Mouse (Mus musculus) 3T3-L1 (cell line): ENCODE measurements at regions not wholly inside any gene's neighbourhood (a gene's known extent, or its start where the extent isn't known, plus 50 kb on each side); places are given as distances from the start of the nearest gene placed in this dataset.

Experiments used
- DNase-seq: peaks from one replicate; pipeline ENCODE4 v3.0.0-alpha.2; 2015; ENCODE audit warnings: low read depth, low spot score

GRCm38 (mm10) chr15:21988676-21989075 is 560.1 kb upstream of the Cdh18 start:
- no peak for DNase-seq

DNA sequence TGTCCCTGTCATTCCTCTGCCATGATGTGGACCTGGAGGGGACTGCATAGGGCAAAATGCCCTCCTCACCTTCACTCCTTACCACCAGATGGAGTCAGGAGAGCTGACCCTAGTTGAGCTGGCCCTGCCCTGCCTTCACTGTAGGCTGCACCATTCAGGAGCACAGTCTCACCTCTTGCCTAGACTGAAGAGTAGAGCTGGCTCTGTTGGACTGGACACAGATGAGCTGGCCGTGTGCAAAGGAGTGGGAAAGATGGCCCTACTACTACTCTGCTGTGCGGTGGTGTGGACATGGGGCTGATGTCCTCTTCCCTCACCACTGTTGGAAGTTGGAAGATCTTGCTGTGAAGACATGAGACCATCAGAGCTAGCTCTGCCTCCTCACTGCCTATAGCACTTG is 555.5 kb upstream of the Cdh18 start:
- DNase-seq: no peak

DNA sequence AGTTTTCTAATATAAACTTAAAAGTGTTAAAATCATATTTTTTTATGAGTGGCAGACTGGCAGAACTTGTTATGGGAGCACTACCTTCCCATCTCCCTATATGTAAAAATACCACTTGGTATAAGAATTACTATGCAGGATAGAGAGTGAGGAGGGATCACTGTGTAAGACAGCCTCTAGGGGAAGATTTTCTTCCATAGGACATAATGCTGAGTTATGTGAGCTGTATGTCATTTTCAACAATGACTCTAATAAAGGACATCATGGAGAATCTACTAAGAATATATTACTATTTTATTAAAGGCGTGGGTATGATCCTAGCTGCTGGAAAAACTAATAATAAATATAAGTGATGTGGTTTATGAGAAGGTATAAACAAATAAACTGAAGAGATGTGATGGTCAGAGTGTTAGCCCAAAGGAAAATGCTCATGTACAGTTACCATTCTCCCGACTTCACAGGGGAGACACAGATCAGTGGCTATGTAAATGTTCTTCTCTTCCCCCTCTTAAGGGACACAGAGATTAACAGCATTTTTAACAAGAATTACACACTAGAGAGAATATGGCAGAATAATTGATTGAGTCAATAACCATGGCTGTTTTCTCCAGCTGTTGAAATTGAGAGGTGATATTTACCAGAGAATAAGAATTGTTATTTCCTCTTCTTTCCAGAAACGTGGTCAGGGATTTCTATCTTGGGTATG is 553.5 kb upstream of the Cdh18 start:
- DNase-seq: no peak

DNA sequence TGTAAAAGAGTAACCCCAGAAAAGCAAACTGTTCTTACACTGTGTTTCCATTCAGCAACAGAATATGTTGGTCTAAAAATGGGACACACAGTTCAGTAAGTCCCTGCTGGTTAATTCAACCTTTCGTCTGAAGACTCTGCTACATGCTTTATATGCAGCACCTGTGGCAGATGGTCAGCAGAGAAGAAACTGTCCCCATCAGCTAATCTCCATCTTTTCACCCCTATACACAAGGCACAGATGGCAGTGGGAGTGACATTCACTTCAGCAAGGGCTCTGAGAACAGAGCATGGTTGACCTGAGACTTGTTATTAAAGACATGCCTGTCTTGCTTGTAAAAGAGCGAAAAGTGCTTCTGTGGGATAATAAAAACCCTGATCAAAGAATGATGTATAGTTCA is 528.8 kb upstream of the Cdh18 start:
- no peak for DNase-seq

GRCm38 (mm10) chr15:22030215-22030614 is 518.6 kb upstream of the Cdh18 start:
- no peak for DNase-seq

DNA sequence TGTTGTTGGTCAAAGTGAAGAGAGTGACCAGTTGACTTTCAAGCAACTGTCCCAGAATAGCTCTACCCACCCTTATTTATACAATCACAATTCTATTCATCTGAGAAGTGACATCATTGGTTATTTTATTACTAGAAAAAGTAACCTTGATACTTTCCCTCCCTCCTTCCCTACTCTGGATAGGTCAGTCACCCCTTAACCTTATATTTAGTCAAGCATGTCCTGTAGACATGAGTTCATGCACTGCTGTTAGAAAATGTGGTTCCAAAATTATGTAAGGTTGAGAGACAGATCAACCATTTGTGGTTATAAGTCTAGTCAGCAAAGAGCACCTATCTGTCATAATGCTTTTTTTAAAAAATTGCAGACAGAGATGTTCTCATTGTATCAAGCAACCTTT is 502.4 kb upstream of the Cdh18 start:
- no peak for DNase-seq

DNA sequence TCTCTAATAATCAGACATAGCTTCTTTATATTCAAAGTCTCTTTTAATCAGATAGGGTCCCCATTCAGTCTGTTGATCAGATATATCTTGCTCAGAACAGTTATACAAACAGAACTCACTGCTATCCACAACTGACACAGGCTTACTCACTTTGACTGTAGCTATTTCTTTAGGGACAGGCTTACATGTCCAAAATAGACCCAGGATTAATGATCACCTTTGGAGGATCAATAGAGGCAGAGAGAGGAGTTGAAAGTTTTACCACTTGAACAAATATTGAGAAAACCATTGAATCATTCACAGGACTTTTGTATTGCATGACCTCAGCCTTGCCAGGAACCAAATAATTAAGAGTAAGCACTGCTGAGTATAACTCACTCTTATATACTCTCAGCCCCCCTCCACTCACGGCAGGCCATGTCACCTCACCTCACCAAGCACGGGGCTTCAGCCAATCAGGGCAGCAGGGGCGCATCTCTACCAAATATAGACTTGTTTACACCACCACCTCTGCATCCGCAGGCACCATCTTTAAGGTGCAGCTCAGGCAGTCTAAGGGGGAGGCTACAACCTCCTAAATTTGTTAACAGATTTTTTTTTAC is 501.8 kb upstream of the Cdh18 start:
- DNase-seq: no peak

DNA sequence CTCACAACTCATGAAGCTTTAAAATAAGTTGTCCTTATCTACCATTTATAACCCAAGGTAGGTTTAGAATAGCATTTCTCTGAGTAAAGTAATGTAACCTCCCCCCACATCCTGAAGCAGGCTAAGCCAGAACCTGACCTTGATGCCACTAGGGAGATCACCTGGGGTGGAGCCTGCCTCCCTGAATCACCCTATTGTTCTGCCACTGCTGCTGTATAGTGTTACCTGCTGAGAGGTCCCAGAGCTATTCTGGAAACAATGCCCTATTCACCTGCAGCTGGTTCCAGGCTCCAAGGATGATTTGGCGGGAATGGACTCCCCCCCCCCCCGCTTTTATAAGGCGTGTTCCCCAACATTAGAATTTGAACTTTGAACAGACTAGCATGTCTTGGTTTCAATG is 462.0 kb upstream of the Cdh18 start:
- no peak for DNase-seq

DNA sequence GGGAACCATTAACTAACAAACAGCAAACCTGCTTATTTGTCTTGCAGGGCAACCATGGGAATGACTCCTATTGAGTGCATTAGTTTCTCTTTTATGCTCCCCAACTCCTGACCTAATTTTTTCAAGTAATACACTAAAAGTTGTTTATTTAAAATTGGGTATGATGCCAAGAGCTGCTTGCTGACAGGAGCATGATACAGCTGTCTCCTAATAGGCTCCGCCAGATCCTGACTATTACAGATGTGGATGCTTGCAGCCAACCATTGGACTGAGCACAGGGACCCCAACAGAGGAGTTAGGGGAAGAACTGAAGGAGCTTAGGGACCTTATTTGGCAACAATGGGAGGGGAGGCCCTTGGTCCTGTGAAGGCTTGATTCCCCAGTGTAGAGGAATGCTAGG is 427.1 kb upstream of the Cdh18 start:
- DNase-seq: no peak

DNA sequence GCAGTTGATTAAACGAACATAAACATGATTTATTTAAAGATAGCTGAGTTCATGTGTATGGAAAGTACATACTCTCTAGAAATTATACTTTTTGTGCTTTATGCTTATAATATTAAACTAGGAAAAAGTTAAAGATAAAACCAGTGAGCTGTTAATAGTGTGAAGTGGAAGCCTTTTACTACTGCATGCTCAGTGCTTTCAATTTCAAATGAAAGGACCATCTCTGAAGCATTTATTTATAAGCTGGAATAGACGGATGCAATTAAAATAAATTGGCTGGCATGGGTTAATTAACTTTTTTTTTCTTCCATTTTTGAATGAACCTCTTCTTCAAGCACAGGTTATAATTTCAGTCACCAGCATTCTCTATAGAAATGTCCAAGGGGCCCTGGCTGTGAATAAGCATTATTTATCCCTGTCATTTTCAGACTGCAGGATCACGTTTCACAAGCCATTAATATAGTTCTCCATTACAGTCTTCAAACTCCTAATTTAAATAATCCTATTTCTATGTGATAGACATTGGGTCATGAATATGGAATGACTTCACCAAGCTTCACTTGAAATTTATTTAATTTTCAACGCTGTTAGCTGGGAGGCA is 396.8 kb upstream of the Cdh18 start:
- no peak for DNase-seq

- no peak for DNase-seq
Observed at GRCm38 (mm10) chr15:22152678-22153077, 396.1 kb upstream of the Cdh18 start.

- peak; percentile 26 for DNase-seq
Observed at GRCm38 (mm10) chr15:22170302-22170701, 378.5 kb upstream of the Cdh18 start.

DNA sequence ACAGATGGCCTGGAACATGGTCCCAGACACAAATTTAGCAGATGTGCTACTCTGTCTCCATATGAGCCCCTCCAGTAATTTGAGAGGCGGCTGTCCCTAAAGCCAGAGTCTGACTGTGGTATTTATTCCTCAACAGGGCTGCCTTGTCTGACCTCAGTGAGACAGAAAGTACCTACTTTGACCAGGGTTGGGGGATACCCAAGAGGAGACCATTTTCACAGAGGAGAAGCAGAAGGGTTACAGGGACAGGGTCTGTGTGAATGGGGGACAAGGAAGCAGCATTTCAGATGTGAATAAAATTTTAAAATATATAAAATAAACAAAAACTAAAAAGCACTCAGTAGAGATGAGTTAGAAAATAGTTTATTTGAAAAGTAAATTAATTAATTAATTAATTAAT is 339.8 kb upstream of the Cdh18 start:
- no peak for DNase-seq

DNA sequence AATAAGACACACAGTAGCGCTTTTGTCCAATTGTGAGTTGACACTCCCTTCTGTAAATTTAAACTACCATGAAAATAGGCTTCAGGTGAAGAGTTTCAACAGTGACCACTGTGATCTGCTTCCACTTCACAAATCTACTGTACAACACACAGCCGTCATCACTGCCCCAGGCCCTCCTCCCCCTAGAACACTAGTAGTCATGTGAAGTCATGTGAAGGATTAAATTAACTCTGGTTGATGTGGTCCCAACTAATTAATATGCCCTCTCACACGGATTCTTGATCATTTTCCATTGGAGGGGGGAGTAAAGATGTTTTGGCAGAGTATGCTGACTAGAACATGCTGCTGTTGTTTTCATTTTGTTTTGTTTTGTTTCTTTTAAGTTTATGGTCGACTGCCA is 316.2 kb upstream of the Cdh18 start:
- DNase-seq: no peak

- DNase-seq: no peak
Observed at GRCm38 (mm10) chr15:22280919-22281318, 267.9 kb upstream of the Cdh18 start.

DNA sequence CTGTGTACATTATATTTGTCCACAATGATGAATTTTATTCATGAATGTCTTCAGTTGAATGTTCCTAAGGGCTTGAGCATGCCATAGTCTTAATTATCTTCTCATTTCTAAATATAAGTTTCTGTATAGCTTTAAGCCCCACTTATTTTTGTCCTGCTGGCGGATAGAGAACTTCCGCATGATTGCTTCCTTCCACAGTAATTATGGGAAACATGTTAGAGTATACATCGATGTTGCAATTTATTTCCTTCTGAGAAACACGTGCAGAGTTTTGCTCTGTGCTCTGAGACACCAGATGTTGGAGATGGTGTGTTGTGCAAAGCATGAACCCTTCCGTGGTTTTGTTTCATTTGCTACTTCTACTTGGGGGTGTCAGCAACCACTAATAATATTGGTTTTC is 237.8 kb upstream of the Cdh18 start:
- DNase-seq: no peak

GRCm38 (mm10) chr15:22318992-22319391 is 229.8 kb upstream of the Cdh18 start:
- DNase-seq: no peak

- peak; percentile 74 for DNase-seq
Observed at GRCm38 (mm10) chr15:22338941-22339340, 209.9 kb upstream of the Cdh18 start.

DNA sequence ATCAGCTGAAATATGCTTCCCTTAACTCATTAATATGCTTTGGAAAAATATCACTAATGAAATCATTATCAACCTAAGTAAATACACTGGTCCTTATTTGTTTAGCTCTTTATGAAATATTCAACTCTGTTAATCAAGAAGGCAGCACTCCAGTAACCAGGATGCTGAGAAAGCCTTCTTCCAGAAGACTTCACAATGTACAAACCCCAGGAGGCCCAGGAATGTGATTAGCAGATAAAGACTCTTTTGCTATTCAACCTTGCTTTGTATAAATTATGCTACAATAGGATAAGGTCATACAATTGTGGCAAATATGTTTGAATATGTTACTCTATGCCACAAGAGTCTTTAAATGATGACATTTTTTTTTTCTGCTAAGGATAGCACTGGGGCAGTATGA is 204.5 kb upstream of the Cdh18 start:
- no peak for DNase-seq

GRCm38 (mm10) chr15:22351502-22351901 is 197.3 kb upstream of the Cdh18 start:
- DNase-seq: no peak
